Mouse (Mus musculus): Measurements from ENCODE around the gene Pcsk6. TPM values are rescaled to one million over a fixed set of nuclear protein-coding genes. Genes with fewer than 3 reads are reported as not detected.

The Pcsk6 gene
- polyA plus RNA-seq, 1 experiment: 0.04 TPM

DNA sequence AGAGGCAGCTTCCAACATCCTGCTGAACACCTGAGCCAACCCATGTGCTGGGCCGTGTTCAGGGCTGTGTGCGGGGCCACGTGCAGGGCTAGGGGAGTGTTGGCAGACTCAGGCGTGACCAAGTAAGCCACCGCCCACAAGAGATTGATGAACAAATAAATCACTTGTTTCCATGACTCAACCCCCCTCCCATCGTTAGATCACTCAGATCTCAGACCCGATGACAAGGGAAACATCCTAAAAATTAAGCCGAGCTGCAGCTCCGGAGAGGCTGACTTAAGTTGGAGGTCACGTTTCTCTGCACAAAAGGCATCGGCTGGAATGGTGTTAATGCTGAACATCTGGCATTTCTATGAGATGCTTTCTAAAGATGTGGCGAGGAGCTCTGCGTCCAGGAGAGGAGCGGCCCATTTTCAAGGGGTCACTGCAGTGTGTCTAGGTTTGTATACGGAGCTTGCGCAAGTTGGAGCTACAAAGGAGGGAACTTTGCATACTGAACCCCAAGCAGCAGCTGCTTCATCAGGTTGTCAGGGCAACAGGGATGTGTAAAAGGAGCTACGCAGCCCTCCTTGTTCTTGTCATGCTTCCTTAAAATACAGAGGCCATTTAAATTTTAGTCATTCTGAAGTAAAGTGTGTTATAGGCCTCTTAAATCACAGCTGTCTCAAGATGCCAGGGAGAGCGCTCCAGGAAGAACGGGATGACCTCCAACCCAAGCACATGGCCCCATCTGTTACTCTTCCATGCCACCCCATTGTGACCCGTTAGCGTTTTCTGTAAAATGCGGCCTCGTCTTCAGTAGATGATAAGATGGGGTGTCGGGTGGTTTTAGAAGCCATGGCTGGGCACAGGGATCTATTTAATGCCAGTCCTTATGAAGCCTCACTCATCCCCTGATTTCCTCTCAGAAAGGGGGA, 94.0 kb downstream of the Pcsk6 start:
- Histone ChIP-seq H3K36me3 (ENCODE audit: control insufficient read depth, insufficient read depth) (no peaks in the 10 kb centered on the region), H3K4me3 (no peak overlapping the region), H3K4me2 (ENCODE audit: low read depth) (no peak overlapping the region), H3ac (ENCODE audit: control insufficient read depth, insufficient read length) (no peak overlapping the region), H3K27me3 (ENCODE audit: control insufficient read depth, insufficient read depth, insufficient read length) (no peaks in the 10 kb centered on the region), H3K79me2 (ENCODE audit: control insufficient read depth, insufficient read depth) (no peaks in the 10 kb centered on the region)
- TF ChIP-seq TCF3 (IDR thresholded peaks at IDR 0.05; ENCODE audit: insufficient read length, low read depth) (no peak), MAX (IDR thresholded peaks at IDR 0.05; ENCODE audit: low read depth) (no peak), TCF12 (IDR thresholded peaks at IDR 0.05; ENCODE audit: insufficient read depth, poor library complexity, severe bottlenecking) (no peak), CEBPB (IDR thresholded peaks at IDR 0.05; ENCODE audit: insufficient read depth, poor library complexity, severe bottlenecking) (no peak), MYOG (IDR thresholded peaks at IDR 0.05; ENCODE audit: control insufficient read depth in 1 of 3, insufficient read depth in 1 of 3, insufficient read length in 2 of 3, low read depth in 2 of 3) (no peak), MYOD1 (IDR thresholded peaks at IDR 0.05; ENCODE audit: control insufficient read depth in 1 of 3, insufficient read length in 2 of 3, low read depth in 2 of 3) (no peak), E2F4 (IDR thresholded peaks at IDR 0.05; ENCODE audit: insufficient read depth) (no peak), USF1 (IDR thresholded peaks at IDR 0.05; ENCODE audit: low read depth) (no peak), POLR2AphosphoS2 (IDR thresholded peaks at IDR 0.05; ENCODE audit: insufficient read length, low read depth) (no peak), SRF (IDR thresholded peaks at IDR 0.05; ENCODE audit: control insufficient read depth, insufficient read length, low read depth) (no peak), REST (IDR thresholded peaks at IDR 0.05; ENCODE audit: insufficient read depth, insufficient read length) (no peak), POLR2A (IDR thresholded peaks at IDR 0.05; ENCODE audit: insufficient read length, low read depth) (no peak)

DNA sequence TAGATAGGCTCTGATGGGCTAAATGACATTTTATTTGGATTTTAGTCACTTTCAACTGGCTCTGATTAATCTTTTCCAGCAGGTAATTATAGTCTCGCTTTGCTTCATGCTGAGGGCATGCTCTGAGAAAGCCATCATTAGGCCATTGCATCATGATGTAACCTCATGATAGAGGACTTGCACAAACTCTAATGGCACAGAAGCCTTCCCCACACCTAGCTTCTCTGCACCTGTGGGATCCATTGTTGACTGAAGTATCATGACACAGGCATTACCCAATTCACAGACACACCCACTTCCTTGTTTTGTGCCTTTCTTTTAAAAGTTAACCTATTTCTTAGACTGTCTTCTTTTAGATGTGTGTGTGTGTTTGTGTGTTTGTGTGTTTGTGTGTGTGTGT, 95.7 kb downstream of the Pcsk6 start:
- Histone ChIP-seq H3ac (ENCODE audit: control insufficient read depth, insufficient read length) (no peak overlapping the region), H3K4me2 (ENCODE audit: low read depth) (no peak overlapping the region)

DNA sequence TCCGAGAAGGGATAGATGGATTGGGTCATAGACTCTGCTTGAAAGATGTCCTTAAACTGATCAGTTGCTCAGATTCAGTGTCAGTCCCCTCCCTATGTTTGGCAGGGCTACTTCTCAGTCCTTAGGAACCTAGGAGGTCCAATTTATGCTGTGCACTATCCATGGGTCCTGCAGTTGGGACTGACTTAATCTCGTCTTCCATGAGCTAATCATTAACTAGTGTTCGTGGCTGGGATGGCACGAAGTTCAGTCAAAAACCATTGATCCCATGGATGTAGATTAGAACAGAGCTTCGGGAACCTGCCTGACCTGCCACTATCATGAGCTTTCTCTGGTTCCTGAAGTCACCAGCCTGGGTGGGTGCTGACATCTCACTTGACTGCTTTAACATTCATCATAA, 96.6 kb downstream of the Pcsk6 start:
- Histone ChIP-seq H3K4me2 (ENCODE audit: low read depth) (no peak overlapping the region), H3K27me3 (ENCODE audit: control insufficient read depth, insufficient read depth, insufficient read length) (no peaks in the 10 kb centered on the region)

More for the DNA sequence above, 95.7 kb downstream of the Pcsk6 start:
- Histone ChIP-seq H3K79me2 (ENCODE audit: control insufficient read depth, insufficient read depth) (no peaks in the 10 kb centered on the region), H3K4me3 (no peak overlapping the region), H3K36me3 (ENCODE audit: control insufficient read depth, insufficient read depth) (no peaks in the 10 kb centered on the region), H3K27me3 (ENCODE audit: control insufficient read depth, insufficient read depth, insufficient read length) (no peaks in the 10 kb centered on the region)
- TF ChIP-seq MAX (IDR thresholded peaks at IDR 0.05; ENCODE audit: low read depth) (no peak), SRF (IDR thresholded peaks at IDR 0.05; ENCODE audit: control insufficient read depth, insufficient read length, low read depth) (no peak), POLR2AphosphoS2 (IDR thresholded peaks at IDR 0.05; ENCODE audit: insufficient read length, low read depth) (no peak), USF1 (IDR thresholded peaks at IDR 0.05; ENCODE audit: low read depth) (no peak), TCF12 (IDR thresholded peaks at IDR 0.05; ENCODE audit: insufficient read depth, poor library complexity, severe bottlenecking) (no peak), TCF3 (IDR thresholded peaks at IDR 0.05; ENCODE audit: insufficient read length, low read depth) (no peak), POLR2A (IDR thresholded peaks at IDR 0.05; ENCODE audit: insufficient read length, low read depth) (no peak), E2F4 (IDR thresholded peaks at IDR 0.05; ENCODE audit: insufficient read depth) (no peak), MYOG (IDR thresholded peaks at IDR 0.05; ENCODE audit: control insufficient read depth in 1 of 3, insufficient read depth in 1 of 3, insufficient read length in 2 of 3, low read depth in 2 of 3) (no peak), REST (IDR thresholded peaks at IDR 0.05; ENCODE audit: insufficient read depth, insufficient read length) (no peak), CEBPB (IDR thresholded peaks at IDR 0.05; ENCODE audit: insufficient read depth, poor library complexity, severe bottlenecking) (no peak), MYOD1 (IDR thresholded peaks at IDR 0.05; ENCODE audit: control insufficient read depth in 1 of 3, insufficient read length in 2 of 3, low read depth in 2 of 3) (no peak)

DNA sequence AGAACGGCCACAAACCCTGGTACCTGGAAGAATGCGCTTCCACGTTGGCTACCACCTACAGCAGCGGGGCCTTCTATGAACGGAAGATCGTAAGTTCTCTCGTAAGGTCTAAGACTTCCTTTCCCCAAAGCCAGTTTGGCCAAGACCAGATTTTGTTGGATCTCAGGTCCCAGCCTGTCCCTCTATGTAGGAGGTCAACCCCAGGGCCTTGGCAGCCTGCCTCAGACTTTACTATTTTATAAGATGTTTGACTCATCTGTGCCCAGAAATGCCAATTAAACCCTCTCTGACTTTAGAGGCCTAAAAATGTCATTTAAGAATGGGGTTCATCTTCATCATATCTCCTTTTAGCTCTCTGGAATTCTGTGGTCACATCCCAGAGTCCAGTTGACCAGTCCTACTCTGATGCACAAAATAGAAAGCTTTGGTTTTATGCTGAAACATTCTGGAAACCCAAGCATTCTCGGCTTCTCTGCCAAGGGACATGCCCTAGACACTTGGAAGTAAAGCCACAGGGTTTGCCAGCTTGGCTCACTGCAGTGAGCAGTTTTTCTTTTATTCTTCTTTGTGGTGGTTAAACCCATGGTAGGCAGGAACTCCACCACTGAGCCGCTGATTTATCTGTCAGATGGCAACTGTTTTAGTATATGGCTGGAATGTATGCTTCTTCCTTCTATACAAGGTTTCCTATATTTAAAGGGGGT, 97.8 kb downstream of the Pcsk6 start:
- Histone ChIP-seq H3K27me3 (ENCODE audit: control insufficient read depth, insufficient read depth, insufficient read length) (no peaks in the 10 kb centered on the region), H3K79me2 (ENCODE audit: control insufficient read depth, insufficient read depth) (no peaks in the 10 kb centered on the region), H3K36me3 (ENCODE audit: control insufficient read depth, insufficient read depth) (no peaks in the 10 kb centered on the region), H3K4me3 (no peak overlapping the region), H3ac (ENCODE audit: control insufficient read depth, insufficient read length) (no peak overlapping the region), H3K4me2 (ENCODE audit: low read depth) (no peak overlapping the region)
- TF ChIP-seq TCF12 (IDR thresholded peaks at IDR 0.05; ENCODE audit: insufficient read depth, poor library complexity, severe bottlenecking) (no peak), MYOG (IDR thresholded peaks at IDR 0.05; ENCODE audit: control insufficient read depth in 1 of 3, insufficient read depth in 1 of 3, insufficient read length in 2 of 3, low read depth in 2 of 3) (no peak), USF1 (IDR thresholded peaks at IDR 0.05; ENCODE audit: low read depth) (no peak), MAX (IDR thresholded peaks at IDR 0.05; ENCODE audit: low read depth) (no peak), POLR2AphosphoS2 (IDR thresholded peaks at IDR 0.05; ENCODE audit: insufficient read length, low read depth) (no peak), TCF3 (IDR thresholded peaks at IDR 0.05; ENCODE audit: insufficient read length, low read depth) (no peak), CEBPB (IDR thresholded peaks at IDR 0.05; ENCODE audit: insufficient read depth, poor library complexity, severe bottlenecking) (no peak), POLR2A (IDR thresholded peaks at IDR 0.05; ENCODE audit: insufficient read length, low read depth) (no peak), E2F4 (IDR thresholded peaks at IDR 0.05; ENCODE audit: insufficient read depth) (no peak)

More for the DNA sequence above, 96.6 kb downstream of the Pcsk6 start:
- no peaks in the 10 kb centered on the region for H3K79me2 ChIP-seq (ENCODE audit: control insufficient read depth, insufficient read depth)
- H3K36me3 ChIP-seq (ENCODE audit: control insufficient read depth, insufficient read depth): no peaks in the 10 kb centered on the region
- no peak overlapping the region for H3ac ChIP-seq (ENCODE audit: control insufficient read depth, insufficient read length)
- no peak overlapping the region for H3K4me3 ChIP-seq
- TF ChIP-seq MYOG (IDR thresholded peaks at IDR 0.05; ENCODE audit: control insufficient read depth in 1 of 3, insufficient read depth in 1 of 3, insufficient read length in 2 of 3, low read depth in 2 of 3): no peak
- no peak for TF ChIP-seq E2F4 (IDR thresholded peaks at IDR 0.05; ENCODE audit: insufficient read depth)
- TF ChIP-seq SRF (IDR thresholded peaks at IDR 0.05; ENCODE audit: control insufficient read depth, insufficient read length, low read depth): no peak
- no peak for TF ChIP-seq MAX (IDR thresholded peaks at IDR 0.05; ENCODE audit: low read depth)
- no peak for TF ChIP-seq CEBPB (IDR thresholded peaks at IDR 0.05; ENCODE audit: insufficient read depth, poor library complexity, severe bottlenecking)
- no peak for TF ChIP-seq MYOD1 (IDR thresholded peaks at IDR 0.05; ENCODE audit: control insufficient read depth in 1 of 3, insufficient read length in 2 of 3, low read depth in 2 of 3)
- TF ChIP-seq TCF12 (IDR thresholded peaks at IDR 0.05; ENCODE audit: insufficient read depth, poor library complexity, severe bottlenecking): no peak
- TF ChIP-seq REST (IDR thresholded peaks at IDR 0.05; ENCODE audit: insufficient read depth, insufficient read length): no peak
- no peak for TF ChIP-seq POLR2A (IDR thresholded peaks at IDR 0.05; ENCODE audit: insufficient read length, low read depth)
- TF ChIP-seq TCF3 (IDR thresholded peaks at IDR 0.05; ENCODE audit: insufficient read length, low read depth): no peak
- TF ChIP-seq USF1 (IDR thresholded peaks at IDR 0.05; ENCODE audit: low read depth): no peak
- no peak for TF ChIP-seq POLR2AphosphoS2 (IDR thresholded peaks at IDR 0.05; ENCODE audit: insufficient read length, low read depth)

All from myocyte (in vitro differentiated cells).